Mouse (Mus musculus) limb, embryonic 11.5 days (tissue): ENCODE results near the gene Ugt1a8. TPM values are rescaled to one million over a fixed set of nuclear protein-coding genes. Genes with fewer than 3 reads are reported as not detected.
"Not testable (repeated sequence)": the region's sequence is repeated elsewhere in the genome, so short reads cannot be mapped to it uniquely, and the experiment has no call there.

Source experiments
- ATAC-seq: fragments of 200-750 bp; cut with Nextera tagmentation; 2 replicates; pipeline ENCODE4 v1.8.0; 2017; ENCODE audit warnings: low read depth; ENCODE audit not compliant: insufficient number of reproducible peaks, low FRiP score, low TSS enrichment
- DNase-seq: peaks from one replicate; pipeline ENCODE4 v3.0.0-alpha.2; 2015; ENCODE audit warnings: low spot score
- H3K27ac ChIP-seq: fragments of 300-500 bp; sonication (generic); replicated peaks from 2 replicates; pipeline ENCODE4 v1.5.1; 2014; ENCODE audit warnings: low read depth, mild to moderate bottlenecking, low read length
- H3K27me3 ChIP-seq: fragments of 300-500 bp; sonication (generic); 2 replicates; pipeline ENCODE4 v1.6.1; 2014; ENCODE audit warnings: mild to moderate bottlenecking, low read length, mixed read lengths; ENCODE audit not compliant: control insufficient read depth, insufficient read depth
- H3K36me3 ChIP-seq: fragments of 300-500 bp; sonication (generic); 2 replicates; pipeline ENCODE4 v1.6.1; 2014; ENCODE audit warnings: mild to moderate bottlenecking, low read length, moderate library complexity, mixed read lengths; ENCODE audit not compliant: control insufficient read depth, insufficient read depth
- H3K4me1 ChIP-seq: fragments of 300-500 bp; sonication (generic); 2 replicates; pipeline ENCODE4 v1.6.1; 2014; ENCODE audit warnings: low read length, mixed read lengths; ENCODE audit not compliant: control insufficient read depth, insufficient read depth
- H3K4me2 ChIP-seq: fragments of 300-500 bp; sonication (generic); 2 replicates; pipeline ENCODE4 v1.6.1; 2014; ENCODE audit warnings: low read depth, mild to moderate bottlenecking, moderate library complexity; ENCODE audit not compliant: severe bottlenecking
- H3K4me3 ChIP-seq: fragments of 300-500 bp; sonication (generic); 2 replicates; pipeline ENCODE4 v1.5.1; 2014; ENCODE audit warnings: low read depth, low read length
- H3K9ac ChIP-seq: fragments of 300-500 bp; sonication (generic); 2 replicates; pipeline ENCODE4 v1.6.1; 2014; ENCODE audit warnings: mild to moderate bottlenecking, low read length
- H3K9me3 ChIP-seq: fragments of 300-500 bp; sonication (generic); 2 replicates; pipeline ENCODE4 v1.6.1; 2016; ENCODE audit warnings: low read length; ENCODE audit not compliant: control insufficient read depth
- WGBS: fragments of 180-500 bp; shearing (Covaris S2); extraction: QIAGEN DNeasy Blood & Tissue Kit; methylation state at CpG from one replicate; pipeline ENCODE4 v1.1.7; 2014; 5-methylcytosine and 5-hydroxymethylcytosine counted together
- polyA plus RNA-seq: library from polyadenylated mRNA; unstranded; fragments of >200 nt; fragmentation: Nextera tagmentation; extraction: Ambion mirVana; gene quantifications from 2 replicates; pipeline ENCODE4 v1.2.1, GENCODE M21; 2014

Gene Ugt1a8
- polyA plus RNA-seq, 1 experiment from 2014 or later, result not detected

GRCm38 (mm10) chr1:88121521-88121920 is 33.9 kb downstream of the Ugt1a8 start:
- not testable (repeated sequence) for H3K36me3 ChIP-seq, H3K4me3 ChIP-seq, H3K9me3 ChIP-seq, H3K4me1 ChIP-seq, H3K27me3 ChIP-seq, ATAC-seq, H3K4me2 ChIP-seq, DNase-seq, H3K27ac ChIP-seq, H3K9ac ChIP-seq
- WGBS, result no CpG with 5 or more reads among the region's 1 CpGs

GRCm38 (mm10) chr1:88125827-88126360 is 38.3 kb downstream of the Ugt1a8 start:
- not testable (repeated sequence) for H3K4me2 ChIP-seq, H3K9me3 ChIP-seq, H3K27me3 ChIP-seq, DNase-seq, H3K4me3 ChIP-seq, H3K9ac ChIP-seq, H3K27ac ChIP-seq, H3K4me1 ChIP-seq, ATAC-seq, H3K36me3 ChIP-seq
- 82% methylated on average over 4 of the region's 4 CpGs for WGBS

- H3K4me1 ChIP-seq, DNase-seq, ATAC-seq, H3K4me3 ChIP-seq, H3K9ac ChIP-seq, H3K27me3 ChIP-seq, H3K9me3 ChIP-seq, H3K27ac ChIP-seq, H3K36me3 ChIP-seq, H3K4me2 ChIP-seq: not testable (repeated sequence)
- WGBS, result 89% methylated on average over 2 of the region's 2 CpGs
These were observed 41.5 kb downstream of the Ugt1a8 start for GRCm38 (mm10) chr1:88129091-88129490.

- not testable (repeated sequence) for ATAC-seq, DNase-seq, H3K4me3 ChIP-seq, H3K36me3 ChIP-seq, H3K9ac ChIP-seq, H3K4me2 ChIP-seq, H3K27me3 ChIP-seq, H3K9me3 ChIP-seq, H3K4me1 ChIP-seq, H3K27ac ChIP-seq
- WGBS, result 80% methylated on average over 1 of the region's 1 CpGs
These were observed 42.6 kb downstream of the Ugt1a8 start for GRCm38 (mm10) chr1:88130223-88130622.

- WGBS, result 61% methylated on average over 3 of the region's 3 CpGs
- no peak for DNase-seq
These were observed 46.4 kb downstream of the Ugt1a8 start for GRCm38 (mm10) chr1:88133908-88134456.

GRCm38 (mm10) chr1:88134457-88135011 is 46.9 kb downstream of the Ugt1a8 start, which contains the start of gene Ugt1a6a:
Ugt1a6a (plus strand) TSS chr1:88134809.
- not testable (repeated sequence) for H3K4me2 ChIP-seq, H3K9me3 ChIP-seq, H3K27me3 ChIP-seq, DNase-seq, H3K27ac ChIP-seq, H3K36me3 ChIP-seq, H3K9ac ChIP-seq, H3K4me1 ChIP-seq, H3K4me3 ChIP-seq, ATAC-seq
- 55% methylated on average over 5 of the region's 5 CpGs for WGBS

More at GRCm38 (mm10) chr1:88133908-88134456, 46.4 kb downstream of the Ugt1a8 start:
- Histone ChIP-seq H3K9ac (no peak overlapping the region), H3K4me1 (no peaks in the 10 kb centered on the region), H3K27ac (no peak overlapping the region), H3K27me3 (no peaks in the 10 kb centered on the region), H3K4me2 (no peak overlapping the region), H3K9me3 (no peaks in the 10 kb centered on the region), H3K4me3 (no peak overlapping the region), H3K36me3 (no peaks in the 10 kb centered on the region)
- ATAC-seq, result no peak

GRCm38 (mm10) chr1:88135229-88135904 is 47.8 kb downstream of the Ugt1a8 start:
- H3K4me3 ChIP-seq, H3K4me2 ChIP-seq, DNase-seq, H3K36me3 ChIP-seq, H3K9me3 ChIP-seq, H3K27ac ChIP-seq, ATAC-seq, H3K4me1 ChIP-seq, H3K27me3 ChIP-seq, H3K9ac ChIP-seq: not testable (repeated sequence)
- WGBS, result 90% methylated on average over 5 of the region's 6 CpGs

- Histone ChIP-seq H3K27ac (no peak overlapping the region), H3K4me1 (no peaks in the 10 kb centered on the region), H3K4me3 (no peak overlapping the region), H3K9ac (no peak overlapping the region), H3K4me2 (no peak overlapping the region), H3K9me3 (no peaks in the 10 kb centered on the region), H3K36me3 (no peaks in the 10 kb centered on the region), H3K27me3 (no peaks in the 10 kb centered on the region)
- DNase-seq, result no peak
- 78% methylated on average over 2 of the region's 2 CpGs for WGBS
- ATAC-seq, result no peak
These were observed 49.0 kb downstream of the Ugt1a8 start for GRCm38 (mm10) chr1:88136646-88137045.
